ENCODE assay signal across 17 mouse cellular contexts in genomic region chr17:31089848-31090247, GRCm38 (mm10). TPM values are rescaled to one million over a fixed set of nuclear protein-coding genes. Genes with fewer than 3 reads are reported as not detected.
DNase-seq lines count a peak whose midpoint lies in the region; ATAC-seq and TF ChIP-seq lines count a peak whose summit lies in the region.
"Had no signal": no experiment of that assay in that cellular context is flagged by ENCODE, and none has a peak within 500 bp of the region (broad histone marks: within the 10 kb centered on the region; RNA-seq: fewer than 3 reads in every experiment).

No protein-coding gene starts in this region.

- H3K79me2 ChIP-seq in MEL (ENCODE audit: control insufficient read depth, insufficient read depth, low read length, poor library complexity) (no peaks in the 10 kb centered on the region; the same call in none of the 2 replicates), macrophage (ENCODE audit: inconsistent target) (peaks cover 89% of the 10 kb centered on the region)

- no peak overlapping the region for H3K9ac ChIP-seq in heart, embryonic 13.5 days
- H3K9ac ChIP-seq in MEL (ENCODE audit: control insufficient read depth, low read depth, low read length, poor library complexity, severe bottlenecking), result no peak overlapping the region
- no peak overlapping the region for H3K9ac ChIP-seq in hindbrain, embryonic 15.5 days
- H3K9ac ChIP-seq: neural tube, embryonic 12.5 days had no signal

- H3K4me3 ChIP-seq in heart, embryonic 13.5 days, result no peak overlapping the region
- H3K4me3 ChIP-seq in MEL (ENCODE audit: control insufficient read depth in 1 of 2, insufficient read depth in 1 of 2, low read depth in 2 of 2, low read length in 2 of 2), result no peak overlapping the region
- no peak overlapping the region for H3K4me3 ChIP-seq in hindbrain, embryonic 15.5 days
- no peak overlapping the region for H3K4me3 ChIP-seq in macrophage (ENCODE audit: inconsistent target)
- H3K4me3 ChIP-seq: heart, adult 2 months; neural tube, embryonic 12.5 days had no signal

- peaks cover 7% of the 10 kb centered on the region for H3K36me3 ChIP-seq in heart, embryonic 13.5 days
- H3K36me3 ChIP-seq in MEL (ENCODE audit: control insufficient read depth in 1 of 2, insufficient read depth in 2 of 2, low read length in 2 of 2) (peaks cover 0 to 23% of the 10 kb centered on the region in 2 experiments; a peak in 2 of 4 replicates), macrophage (ENCODE audit: inconsistent target) (peaks cover 57% of the 10 kb centered on the region)
- H3K36me3 ChIP-seq in hindbrain, embryonic 15.5 days, result peaks cover 5% of the 10 kb centered on the region

- intact Hi-C loops in heart, postnatal 25 days (cut with DNase I), result no loop called here

- peak overlapping the region; percentile 57; the same call in 1 of the 2 replicates for H3K27ac ChIP-seq in heart, embryonic 13.5 days (replicated peaks)
- H3K27ac ChIP-seq in MEL (ENCODE audit: control insufficient read depth, low read depth, low read length) (peak overlapping the region; percentile 26; the same call in 1 of the 2 replicates), macrophage (0 out of 2 replicates have a peak overlapping the region, but pooled peaks have one; percentile 7)
- H3K27ac ChIP-seq in hindbrain, embryonic 15.5 days (replicated peaks), result peak overlapping the region; percentile 20; the same call in 1 of the 2 replicates
- H3K27ac ChIP-seq: heart, adult 2 months; neural tube, embryonic 12.5 days had no signal

- DNase-seq in heart, postnatal 25 days (ENCODE audit: low spot score), result no peak
- DNase-seq in MEL (ENCODE audit: low read depth, low spot score), result peak; percentile 62
- DNase-seq in yolk sac, embryonic 10.5 days (ENCODE audit: low spot score), result no peak
- DNase-seq in adrenal gland, adult (ENCODE audit: inconsistent age in 2 of 2, low spot score in 1 of 2), result no peak
- DNase-seq: adrenal gland, postnatal 10 days; cerebellum, adult 11 months; embryo, embryonic 11 days; heart, adult 2 months; kidney, adult 11 months had no signal

- no peak for ATAC-seq in heart, embryonic 13.5 days (ENCODE audit: extremely low read depth, insufficient number of reproducible peaks, low FRiP score, low TSS enrichment)
- ATAC-seq in hindbrain, embryonic 15.5 days (ENCODE audit: low FRiP score, low read depth), result no peak
- ATAC-seq in cerebellum, adult (ENCODE audit: insufficient number of reproducible peaks, low FRiP score, low TSS enrichment), result no peak
- ATAC-seq: Patski had no signal

- no peak for TF ChIP-seq CTCF in MEL (IDR thresholded peaks at IDR 0.05 in 2 of 3, conservative IDR thresholded peaks at IDR 0.05 in 1 of 3; ENCODE audit: control insufficient read depth in 1 of 3, insufficient read depth in 1 of 3, low read depth in 2 of 3, low read length in 3 of 3, poor library complexity in 1 of 3, severe bottlenecking in 1 of 3)

- no peak for TF ChIP-seq RAD21 in MEL (IDR thresholded peaks at IDR 0.05; ENCODE audit: low read depth, low read length)

- no peak overlapping the region for H3K4me2 ChIP-seq in heart, embryonic 13.5 days
- no peak overlapping the region for H3K4me2 ChIP-seq in hindbrain, embryonic 15.5 days
- H3K4me2 ChIP-seq: neural tube, embryonic 12.5 days had no signal

- peaks cover 46% of the 10 kb centered on the region for H3K4me1 ChIP-seq in heart, embryonic 13.5 days
- peaks cover 22 to 30% of the 10 kb centered on the region in 2 experiments for H3K4me1 ChIP-seq in MEL (ENCODE audit: control insufficient read depth in 1 of 2, insufficient read depth in 2 of 2, low read length in 2 of 2)
- H3K4me1 ChIP-seq in hindbrain, embryonic 15.5 days (replicated peaks), result peaks cover 38% of the 10 kb centered on the region

- TF ChIP-seq EP300 in MEL (IDR thresholded peaks at IDR 0.05; ENCODE audit: low read depth in 1 of 2, low read length in 2 of 2), result peak; percentile 17 to 40; a peak in 1 of 4 replicates

- no peak for TF ChIP-seq POLR2A in MEL (IDR thresholded peaks at IDR 0.05; ENCODE audit: control insufficient read depth in 1 of 2, insufficient read depth in 1 of 2, low read depth in 1 of 2, low read length in 2 of 2, poor library complexity in 1 of 2)

- WGBS in heart, embryonic 13.5 days, result 54% methylated on average over 8 of the region's 8 CpGs
- WGBS in hindbrain, embryonic 15.5 days, result 75% methylated on average over 8 of the region's 8 CpGs
- 63% methylated on average over 8 of the region's 8 CpGs for WGBS in macrophage (ENCODE audit: missing documents)

- H3K27me3 ChIP-seq in heart, embryonic 13.5 days (replicated peaks), result no peaks in the 10 kb centered on the region
- H3K27me3 ChIP-seq in MEL (ENCODE audit: control insufficient read depth in 1 of 2, insufficient read depth in 2 of 2, low read length in 2 of 2), result no peaks in the 10 kb centered on the region
- H3K27me3 ChIP-seq in hindbrain, embryonic 15.5 days, result no peaks in the 10 kb centered on the region
- H3K27me3 ChIP-seq: neural tube, embryonic 12.5 days; Patski had no signal

- H3K9me3 ChIP-seq in heart, embryonic 13.5 days, result peaks cover 5% of the 10 kb centered on the region
- no peaks in the 10 kb centered on the region for H3K9me3 ChIP-seq in MEL (replicated peaks; ENCODE audit: insufficient read depth, low read length)
- H3K9me3 ChIP-seq in hindbrain, embryonic 15.5 days, result no peaks in the 10 kb centered on the region
- H3K9me3 ChIP-seq: neural tube, embryonic 12.5 days had no signal

TF ChIP-seq in MEL, 35 proteins besides CTCF, POLR2A, EP300 and RAD21 (continues in another document):
- TF ChIP-seq ZMIZ1 (IDR thresholded peaks at IDR 0.05; ENCODE audit: low read depth, low read length), result no peak
- no peak for TF ChIP-seq TBP (IDR thresholded peaks at IDR 0.05; ENCODE audit: low read depth, low read length)
- TF ChIP-seq UBTF (IDR thresholded peaks at IDR 0.05; ENCODE audit: borderline replicate concordance, insufficient read depth, low read depth, low read length), result no peak
- no peak for TF ChIP-seq MAX (IDR thresholded peaks at IDR 0.05; ENCODE audit: low read length)
- no peak for TF ChIP-seq MAZ (IDR thresholded peaks at IDR 0.05; ENCODE audit: low read depth, low read length)
- TF ChIP-seq ETS1 (IDR thresholded peaks at IDR 0.05; ENCODE audit: low read depth, low read length), result peak; percentile 92
- TF ChIP-seq E2F4 (IDR thresholded peaks at IDR 0.05; ENCODE audit: borderline replicate concordance, low read depth, low read length), result no peak
- peak; percentile 64; the same call in 1 of the 2 replicates for TF ChIP-seq ELF1 (IDR thresholded peaks at IDR 0.05; ENCODE audit: low read depth, low read length)
- TF ChIP-seq MYC (IDR thresholded peaks at IDR 0.05; ENCODE audit: low read depth, low read length), result no peak
- peak; percentile 62; the same call in 1 of the 2 replicates for TF ChIP-seq SIN3A (IDR thresholded peaks at IDR 0.05; ENCODE audit: low read length)
- no peak for TF ChIP-seq BHLHE40 (IDR thresholded peaks at IDR 0.05; ENCODE audit: borderline replicate concordance, low read depth, low read length)
- TF ChIP-seq ZC3H11A (IDR thresholded peaks at IDR 0.05; ENCODE audit: low read depth, low read length), result no peak
- no peak for TF ChIP-seq MAFK (IDR thresholded peaks at IDR 0.05; ENCODE audit: borderline replicate concordance, low read depth, low read length)
- TF ChIP-seq TAL1 (IDR thresholded peaks at IDR 0.05; ENCODE audit: low read length), result no peak
- TF ChIP-seq TCF12 (IDR thresholded peaks at IDR 0.05; ENCODE audit: low read depth, low read length), result 0 out of 2 replicates have a peak, but pooled peaks have one; percentile 36
- 0 out of 2 replicates have a peak, but pooled peaks have one; percentile 5 for TF ChIP-seq GATA1 (IDR thresholded peaks at IDR 0.05; ENCODE audit: low read depth, low read length)
- no peak for TF ChIP-seq ZKSCAN1 (IDR thresholded peaks at IDR 0.05; ENCODE audit: low read depth, low read length)
- no peak for TF ChIP-seq NELFE (IDR thresholded peaks at IDR 0.05; ENCODE audit: low read depth, low read length)
- TF ChIP-seq KAT2A (conservative IDR thresholded peaks at IDR 0.05; ENCODE audit: low read depth, low read length), result no peak

RNA-seq across cellular contexts. Expression of gene Abcg1, which starts 32.4 kb away (rescaled TPM):
- 7.7 and 8.2 TPM in 2 replicates for polyA plus RNA-seq in heart, embryonic 13.5 days (2015; fragmentation: Nextera tagmentation; extraction: Ambion mirVana)
- 1 to 10 TPM; 3.8 to 6.0 TPM for total RNA-seq in heart, postnatal 25 days (2021)
- total RNA-seq in MEL (2012; rRNA removed), result 10.4 and 11.6 TPM in 2 replicates
- polyA plus RNA-seq in MEL (2012; ENCODE audit: insufficient read depth in 1 of 2, insufficient read length in 2 of 2, low read depth in 1 of 2, low replicate concordance in 2 of 2, missing spikeins in 1 of 2) (10 to 100 TPM in 1 of 2 experiments, not detected in 1; 18.0 TPM), macrophage (2018) (23.2 to 132 TPM (median 107 TPM) in 3 replicates)
- 19.9 TPM in 2 replicates for polyA plus RNA-seq in hindbrain, embryonic 15.5 days (2015; fragmentation: Nextera tagmentation; extraction: Ambion mirVana)
- total RNA-seq in macrophage (2018; cell fraction: chromatin; rRNA removed), result 100 to 1,000 TPM in 22 of 26 experiments, 10 to 100 TPM in 4; 45.0 to 348 (median 216) TPM
- total RNA-seq in macrophage (2018; cell fraction: cytosol; rRNA removed), result 100 to 1,000 TPM; 113 to 311 (median 211) TPM
- total RNA-seq in macrophage (2018; cell fraction: nucleus; rRNA removed), result 100 to 1,000 TPM in 19 of 26 experiments, 10 to 100 TPM in 7; 53.9 to 293 (median 194) TPM

RNA-seq across cellular contexts. Expression of gene Tff3, which starts 39.6 kb away (rescaled TPM):
- not detected in 2 replicates for polyA plus RNA-seq in heart, embryonic 13.5 days (2015; fragmentation: Nextera tagmentation; extraction: Ambion mirVana)
- not detected for total RNA-seq in heart, postnatal 25 days (2021)
- total RNA-seq in MEL (2012; rRNA removed), result not detected in 2 replicates
- polyA plus RNA-seq in MEL (2012; ENCODE audit: insufficient read depth in 1 of 2, insufficient read length in 2 of 2, low read depth in 1 of 2, low replicate concordance in 2 of 2, missing spikeins in 1 of 2) (not detected), macrophage (2018) (not detected in 3 replicates)
- 2.4 and 3.2 TPM in 2 replicates for polyA plus RNA-seq in hindbrain, embryonic 15.5 days (2015; fragmentation: Nextera tagmentation; extraction: Ambion mirVana)
- not detected for total RNA-seq in macrophage (2018; cell fraction: chromatin; rRNA removed)
- total RNA-seq in macrophage (2018; cell fraction: cytosol; rRNA removed), result not detected
- not detected for total RNA-seq in macrophage (2018; cell fraction: nucleus; rRNA removed)
- total RNA-seq: adrenal gland, postnatal 10 days; heart, adult 2 months; layer of hippocampus, postnatal 10 days had no signal
- polyA plus RNA-seq: Patski had no signal

RNA-seq across cellular contexts. Expression of gene Tff2, which starts 54.2 kb away (rescaled TPM):
- not detected in 2 replicates for polyA plus RNA-seq in heart, embryonic 13.5 days (2015; fragmentation: Nextera tagmentation; extraction: Ambion mirVana)
- not detected for total RNA-seq in heart, postnatal 25 days (2021)
- not detected in 2 replicates for total RNA-seq in MEL (2012; rRNA removed)
- polyA plus RNA-seq in MEL (2012; ENCODE audit: insufficient read depth in 1 of 2, insufficient read length in 2 of 2, low read depth in 1 of 2, low replicate concordance in 2 of 2, missing spikeins in 1 of 2) (not detected), macrophage (2018) (not detected in 3 replicates)
- not detected in 2 replicates for polyA plus RNA-seq in hindbrain, embryonic 15.5 days (2015; fragmentation: Nextera tagmentation; extraction: Ambion mirVana)
- total RNA-seq in macrophage (2018; cell fraction: chromatin; rRNA removed), result not detected
- total RNA-seq in macrophage (2018; cell fraction: cytosol; rRNA removed), result not detected
- not detected for total RNA-seq in macrophage (2018; cell fraction: nucleus; rRNA removed)
- total RNA-seq: heart, adult 2 months; layer of hippocampus, postnatal 10 days had no signal
- polyA plus RNA-seq: liver, embryonic 14.5 days; neural tube, embryonic 12.5 days; Patski had no signal

Comparison
In these comparisons a context has a peak if more than half of its experiments do, and no peak if none do; other contexts are left out.
1. H3K27ac ChIP-seq: peak in every context shown above with its lines; median percentile 57 in heart, embryonic 13.5 days; 26 in MEL; 20 in hindbrain, embryonic 15.5 days; 7 in macrophage.